Mouse (Mus musculus) stomach, postnatal 0 days (tissue): ENCODE data around the gene Ttc23.

ENCODE experiments used
- CTCF ChIP-seq: IDR thresholded peaks from 2 replicates; pipeline ENCODE4 v1.5.1; 2016; ENCODE audit warnings: antibody characterized with exemption, low read depth, mild to moderate bottlenecking, moderate library complexity
- EP300 ChIP-seq: optimal IDR thresholded peaks from 2 replicates; pipeline ENCODE3; 2016; ENCODE audit warnings: antibody characterized with exemption

DNA sequence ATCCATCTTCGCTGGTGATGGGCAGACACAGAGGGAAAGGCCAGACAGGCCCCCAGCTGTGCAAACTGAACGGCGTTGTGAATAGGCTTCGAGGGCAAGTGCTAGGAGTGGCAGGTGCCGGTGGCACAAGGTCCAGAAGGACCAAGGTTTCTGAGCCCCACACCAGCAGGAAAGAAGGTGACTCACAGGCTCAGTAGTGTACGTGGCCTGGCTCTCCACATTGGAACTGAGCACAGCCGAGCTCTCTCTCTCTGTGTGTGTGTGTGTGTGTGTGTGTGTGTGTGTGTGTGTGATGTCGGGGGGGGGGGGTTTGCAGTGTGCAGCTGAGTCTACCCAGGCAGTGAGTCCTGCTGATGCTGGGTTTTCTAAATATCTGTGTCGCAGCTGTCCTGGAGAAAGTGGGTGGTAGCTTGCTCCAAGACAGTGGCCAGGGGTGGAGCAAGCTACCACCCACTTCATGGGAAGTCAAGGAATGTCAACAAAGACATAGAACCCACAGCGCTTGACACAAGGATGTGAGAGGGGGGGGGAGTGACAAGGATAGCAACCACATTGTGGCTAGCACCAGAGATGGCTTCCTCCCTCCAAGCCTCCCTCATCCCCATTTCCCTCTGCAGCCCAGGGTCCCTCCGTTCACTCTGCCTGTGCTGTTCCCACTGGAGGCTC is 69.1 kb downstream of the Ttc23 start:
- no peak for TF ChIP-seq CTCF
- no peak for TF ChIP-seq EP300
